Mouse (Mus musculus) ovary, adult 18-20 months (tissue): ENCODE measurements at regions not wholly inside any gene's neighbourhood (a gene's known extent, or its start where the extent isn't known, plus 50 kb on each side); places are given as distances from the start of the nearest gene placed in this dataset.

Experiments used
- DNase-seq: peaks from one replicate; pipeline ENCODE4 v3.0.0; 2022; ENCODE audit warnings: low spot score, mixed read lengths

DNA sequence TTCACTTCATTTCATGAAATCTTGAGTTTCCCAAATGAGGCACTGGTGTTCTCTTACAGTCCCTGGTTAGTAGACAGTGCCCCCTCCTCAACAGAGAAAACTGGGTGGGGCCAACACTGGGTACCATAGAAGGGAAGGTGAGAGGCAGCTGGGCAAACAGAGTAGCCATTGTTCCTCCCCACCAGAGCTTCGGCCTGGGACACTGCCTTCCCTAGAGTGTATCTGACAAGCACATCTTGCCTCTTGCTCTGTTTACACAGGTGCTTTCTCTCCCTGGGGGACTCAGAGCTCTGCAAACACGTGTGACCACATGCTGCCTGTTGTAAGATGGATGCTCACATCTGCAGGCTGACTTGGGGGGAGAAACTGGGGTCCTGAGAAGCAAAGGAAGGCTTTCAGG is 100.8 kb upstream of the Tnp1 start:
- DNase-seq: no peak

DNA sequence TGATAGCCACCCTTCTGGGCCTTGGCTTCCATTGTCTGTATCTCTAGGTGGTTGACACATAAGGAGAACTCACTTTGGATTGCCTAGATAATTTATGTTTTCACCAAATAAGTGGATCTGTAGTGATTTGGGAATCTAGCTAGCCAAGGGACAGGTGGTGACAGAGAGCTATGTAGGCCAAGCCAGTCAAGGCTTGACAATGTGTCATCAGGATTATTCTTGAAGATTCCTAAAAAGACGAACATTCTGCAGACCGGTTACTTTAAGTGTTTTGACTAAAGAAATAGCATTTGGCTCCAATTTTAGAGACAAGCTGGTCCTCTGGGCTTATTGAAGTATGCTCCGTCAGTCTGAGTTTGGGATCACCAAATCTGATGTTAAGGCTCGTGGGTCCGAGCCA is 100.1 kb upstream of the Tnp1 start:
- no peak for DNase-seq

- no peak for DNase-seq
Measured at GRCm38 (mm10) chr1:73113137-73113536, 97.4 kb upstream of the Tnp1 start.

DNA sequence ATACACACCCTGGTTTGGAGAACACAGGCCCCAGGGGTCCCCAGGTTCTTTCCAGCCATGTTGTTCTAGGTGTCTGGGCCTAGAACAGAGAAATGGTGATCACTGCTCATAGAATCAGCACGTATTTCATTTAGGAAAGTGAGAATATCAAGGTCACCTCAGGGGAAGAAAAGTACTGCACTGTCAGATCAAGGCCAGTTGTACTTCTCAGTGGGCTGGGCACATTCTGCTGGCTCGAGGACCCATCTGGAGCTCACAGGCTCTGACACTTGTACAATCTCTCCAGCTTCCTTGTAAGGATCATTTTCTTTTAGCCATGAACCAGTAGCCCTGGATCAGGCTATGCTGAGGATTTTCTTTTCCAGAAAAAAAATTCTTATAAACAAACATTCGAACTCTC is 97.0 kb upstream of the Tnp1 start:
- no peak for DNase-seq

DNA sequence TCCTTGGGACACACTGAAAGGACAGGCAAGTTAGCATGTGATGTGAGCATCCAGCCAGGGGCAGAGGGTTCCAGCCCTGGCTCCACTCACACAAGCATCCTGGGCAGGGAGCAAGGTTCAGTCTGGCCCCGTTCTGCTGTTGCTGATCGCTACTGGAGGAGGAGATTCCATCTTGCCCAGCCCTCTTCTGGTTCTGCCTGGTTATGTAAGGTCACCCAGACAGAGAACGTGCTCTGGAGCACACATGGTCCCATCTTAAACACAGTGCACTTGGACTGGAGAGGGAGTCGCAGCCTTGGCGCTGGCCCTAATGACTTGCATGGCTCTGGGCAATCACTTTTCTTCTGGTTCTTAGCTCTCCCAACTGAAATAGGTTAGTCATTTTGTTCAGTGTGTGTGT is 96.2 kb upstream of the Tnp1 start:
- no peak for DNase-seq

DNA sequence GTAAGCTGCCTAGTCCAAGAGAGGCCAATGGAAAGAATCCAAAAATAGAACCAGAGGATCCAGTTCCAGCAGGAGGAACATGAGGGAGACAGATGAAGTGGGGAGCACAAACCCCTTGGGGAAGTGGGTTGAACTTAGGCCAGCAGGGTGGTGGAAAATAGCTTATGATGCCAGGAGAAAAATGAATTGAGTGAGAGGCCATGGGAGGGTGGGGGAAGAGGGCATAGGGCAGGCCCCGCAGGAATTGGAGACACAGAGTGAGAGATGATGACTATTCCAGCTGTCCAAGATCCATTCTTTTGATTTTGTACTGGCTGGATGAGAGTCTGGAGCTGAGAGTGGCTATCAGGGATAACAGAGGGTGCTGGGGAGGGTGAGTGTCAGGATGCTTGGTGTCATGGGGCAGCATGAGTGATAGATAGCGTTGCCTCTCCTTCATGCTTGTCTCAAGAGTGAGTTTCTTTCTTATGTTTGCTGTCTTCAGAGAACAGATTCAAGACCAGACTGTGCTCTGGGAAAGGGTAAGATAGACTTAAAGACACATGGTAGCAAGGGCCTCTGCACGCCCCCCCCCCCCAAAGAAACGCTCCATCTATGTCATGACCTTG is 90.3 kb upstream of the Tnp1 start:
- DNase-seq: no peak

GRCm38 (mm10) chr1:73097645-73098440 is 82.1 kb upstream of the Tnp1 start:
- DNase-seq: no peak

DNA sequence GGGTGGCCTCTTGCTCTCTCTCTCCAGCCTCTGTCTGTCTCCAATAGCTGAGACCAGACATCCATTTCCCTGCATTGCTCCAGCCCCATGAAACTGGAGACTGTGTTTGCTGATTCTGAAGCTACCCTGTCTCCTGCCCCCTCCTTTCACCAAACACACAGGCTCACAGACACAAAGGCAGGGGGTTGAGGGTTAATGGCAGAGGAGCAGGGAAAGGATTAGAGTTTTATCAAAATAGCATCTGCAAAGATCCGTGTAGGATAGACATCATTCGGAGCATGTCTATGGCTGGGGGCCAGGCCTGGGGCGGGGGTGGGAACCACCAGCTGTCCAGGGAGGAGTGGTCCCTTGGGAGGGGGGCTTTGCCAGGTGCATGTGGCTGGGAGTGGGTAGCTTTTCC is 73.9 kb upstream of the Tnp1 start:
- DNase-seq: no peak

DNA sequence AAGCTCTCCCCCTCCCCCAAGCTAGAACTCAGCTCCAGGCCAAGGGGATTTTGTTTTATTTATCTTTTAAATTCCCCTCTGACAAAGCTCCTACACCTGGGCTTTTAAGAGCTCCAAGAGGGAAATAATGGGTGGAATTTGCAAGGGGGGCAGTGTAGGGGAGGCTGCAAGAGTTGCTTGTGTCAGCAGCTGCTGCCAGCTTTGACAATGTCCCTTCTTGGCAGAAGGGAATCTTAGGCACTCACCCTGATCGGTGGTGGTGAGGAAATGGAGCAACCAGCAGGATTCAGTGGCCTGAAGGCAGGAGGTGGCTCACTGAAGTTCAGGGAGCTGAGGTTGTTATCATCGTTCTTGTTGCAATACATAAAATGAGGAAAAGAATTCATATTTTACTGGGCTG is 72.8 kb upstream of the Tnp1 start:
- DNase-seq: no peak

DNA sequence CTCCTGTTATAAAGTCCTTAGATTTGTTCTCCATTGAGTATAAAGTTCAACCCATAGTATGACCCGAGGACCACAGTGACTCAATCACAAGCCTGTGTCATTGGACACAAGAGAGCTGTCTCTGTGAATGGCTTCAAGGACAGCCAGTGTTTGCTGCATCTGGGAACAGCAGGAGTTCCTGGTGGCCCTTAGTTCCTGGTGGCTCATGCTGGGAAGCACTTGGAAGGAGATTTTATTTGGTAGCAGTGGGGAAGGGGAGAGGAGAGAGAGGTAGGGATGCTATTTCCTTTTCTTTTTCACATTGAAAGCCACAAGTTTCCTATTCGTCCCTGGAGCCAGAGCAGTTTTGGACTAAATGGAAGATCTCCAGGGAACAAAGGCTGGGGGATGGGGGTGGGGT is 69.2 kb upstream of the Tnp1 start:
- DNase-seq: no peak

GRCm38 (mm10) chr1:73083396-73083795 is 67.7 kb upstream of the Tnp1 start:
- DNase-seq: no peak

DNA sequence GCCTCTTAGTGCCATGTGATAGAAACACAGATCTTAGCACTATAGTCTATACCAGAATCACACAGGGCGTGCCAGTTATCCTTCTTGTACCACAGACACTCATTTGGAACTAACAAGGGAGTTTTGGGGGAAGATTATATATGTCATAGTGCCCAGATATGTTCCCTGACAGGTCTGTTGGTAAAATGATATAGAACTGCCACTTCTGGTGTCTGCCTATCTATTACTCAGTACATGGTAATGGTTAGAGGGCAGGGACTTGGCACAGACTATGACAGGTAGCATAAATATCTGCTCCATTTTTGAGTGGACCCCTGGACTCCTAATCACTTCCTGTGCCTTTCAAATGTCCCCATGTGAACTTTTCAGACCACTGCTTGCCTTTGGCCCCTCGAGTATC is 63.8 kb upstream of the Tnp1 start:
- no peak for DNase-seq

DNA sequence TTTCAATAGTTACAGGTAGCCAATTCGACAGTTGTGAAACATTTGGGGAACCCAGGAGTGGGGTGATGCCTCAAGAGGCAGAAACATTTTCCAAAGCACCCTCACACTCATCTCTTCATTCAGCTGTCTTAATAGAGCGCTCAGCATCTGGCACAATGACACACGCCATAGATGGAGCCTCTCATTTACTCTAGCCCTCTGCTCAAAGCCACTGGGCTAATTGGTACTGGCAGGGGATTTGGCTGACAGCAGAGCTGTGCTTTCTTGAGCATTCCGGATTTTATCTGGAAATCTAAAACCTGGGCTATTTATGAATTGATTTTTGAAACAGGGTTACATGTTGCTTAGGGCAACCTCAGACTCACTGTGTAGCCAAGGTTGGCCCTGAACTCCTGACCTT is 61.4 kb upstream of the Tnp1 start:
- no peak for DNase-seq

DNA sequence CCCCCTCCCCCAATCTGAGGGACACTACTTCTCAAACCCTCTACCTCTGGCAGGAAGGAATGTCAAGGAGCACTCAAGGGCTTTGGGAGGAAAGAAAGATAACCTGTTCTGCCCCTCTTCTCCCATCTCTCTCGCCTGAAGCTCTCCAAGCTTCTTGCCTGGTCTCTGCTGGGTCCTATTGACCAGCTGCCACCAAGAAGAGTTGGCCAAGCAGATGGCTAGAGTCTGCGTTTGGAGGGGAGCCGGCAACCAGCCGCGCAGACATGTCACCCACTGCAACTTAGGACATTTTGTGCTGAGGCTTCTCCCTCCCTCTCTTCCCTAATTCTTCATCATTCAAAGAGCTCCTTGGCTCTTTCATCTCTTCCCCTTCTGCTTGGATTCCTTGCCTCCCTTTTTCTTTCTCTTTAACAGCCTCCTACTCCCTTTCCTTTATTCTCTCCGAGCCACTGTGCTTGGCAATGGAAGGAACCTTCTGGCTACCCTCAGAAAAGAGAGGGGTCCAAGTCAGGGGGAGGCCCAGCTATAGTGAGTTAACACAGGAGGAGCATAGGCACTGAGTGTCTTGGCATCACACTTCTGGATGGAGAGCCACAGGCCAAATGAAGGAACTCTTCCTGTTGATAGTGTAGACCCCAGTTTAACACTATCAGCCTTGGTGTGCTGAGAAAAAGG is 60.1 kb upstream of the Tnp1 start:
- DNase-seq: no peak

GRCm38 (mm10) chr1:73075159-73075558 is 59.5 kb upstream of the Tnp1 start:
- DNase-seq: no peak

DNA sequence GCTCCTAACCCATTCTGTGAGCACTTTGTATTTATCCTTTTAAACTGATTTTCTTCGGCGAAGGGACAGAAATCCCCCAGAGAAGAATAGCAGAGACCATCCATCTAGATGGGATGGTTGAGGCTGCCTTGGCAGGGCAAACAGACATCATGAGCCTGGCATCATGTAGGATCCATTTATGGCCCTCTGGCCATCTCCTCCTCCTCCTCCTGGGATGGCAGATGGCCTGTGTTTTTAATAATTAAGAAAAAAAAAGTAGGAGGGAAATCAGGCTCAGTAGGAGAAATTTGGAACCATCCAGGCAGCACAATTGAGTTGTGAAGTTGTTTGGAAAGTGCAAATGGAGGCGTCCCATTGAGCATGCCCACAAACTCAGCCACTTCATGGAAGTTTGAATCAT is 58.8 kb upstream of the Tnp1 start:
- DNase-seq: no peak

GRCm38 (mm10) chr1:73072237-73072904 is 56.7 kb upstream of the Tnp1 start:
- DNase-seq: no peak

GRCm38 (mm10) chr1:73070126-73070525 is 54.4 kb upstream of the Tnp1 start:
- no peak for DNase-seq
